11 mouse cellular contexts compared by ENCODE assay signal in genomic region chr12:79502862-79503581, GRCm38 (mm10).
DNase-seq lines count a peak whose midpoint lies in the region; ATAC-seq and TF ChIP-seq lines count a peak whose summit lies in the region.
"Had no signal": no experiment of that assay in that cellular context is flagged by ENCODE, and none has a peak within 500 bp of the region (broad histone marks: within the 10 kb centered on the region; RNA-seq: fewer than 3 reads in every experiment).

No protein-coding gene starts in this region.

- no peaks in the 10 kb centered on the region for H3K79me2 ChIP-seq in heart, adult 2 months (replicated peaks; ENCODE audit: control insufficient read depth, insufficient read depth, low read length)

- H3K27ac ChIP-seq in heart, embryonic 12.5 days (ENCODE audit: poor library complexity, severe bottlenecking) = peak overlapping the region; percentile 19; the same call in 1 of the 2 replicates
- no peak overlapping the region for H3K27ac ChIP-seq in heart, adult 2 months
- peak overlapping the region; percentile 36; the same call in 1 of the 2 replicates for H3K27ac ChIP-seq in left cerebral cortex, adult 2 months
- peak overlapping the region; percentile 96 for H3K27ac ChIP-seq in intestine, embryonic 16.5 days (ENCODE audit: low read length)

- ATAC-seq in heart, embryonic 12.5 days (ENCODE audit: insufficient number of reproducible peaks, low FRiP score) = no peak
- ATAC-seq in intestine, embryonic 16.5 days = peak; percentile 73

- H3K4me2 ChIP-seq in heart, embryonic 12.5 days = no peak overlapping the region
- peak overlapping the region; percentile 3; the same call in 1 of the 2 replicates for H3K4me2 ChIP-seq in intestine, embryonic 16.5 days (ENCODE audit: low read depth, low read length)

- H3K27me3 ChIP-seq in heart, embryonic 12.5 days (replicated peaks) = no peaks in the 10 kb centered on the region
- no peaks in the 10 kb centered on the region for H3K27me3 ChIP-seq in heart, adult 2 months (ENCODE audit: control insufficient read depth, insufficient read depth, low read length)
- no peaks in the 10 kb centered on the region for H3K27me3 ChIP-seq in intestine, embryonic 16.5 days (replicated peaks; ENCODE audit: control insufficient read depth, insufficient read depth, low read length)

- 68% methylated on average over 11 of the region's 11 CpGs for WGBS in heart, embryonic 12.5 days
- 88% methylated on average over 11 of the region's 11 CpGs for WGBS in heart, adult 2 months
- 45% methylated on average over 11 of the region's 11 CpGs for WGBS in intestine, embryonic 16.5 days

- no peak for TF ChIP-seq POLR2A in heart, adult 2 months (IDR thresholded peaks at IDR 0.05; ENCODE audit: insufficient read depth, low read depth, low read length)
- no peak for TF ChIP-seq POLR2A in brain, embryonic 14.5 days (IDR thresholded peaks at IDR 0.05; ENCODE audit: borderline replicate concordance, extremely low read depth, insufficient read depth, insufficient read length, poor library complexity, severe bottlenecking)

- H3K4me1 ChIP-seq in heart, embryonic 12.5 days (replicated peaks) = peaks cover 28% of the 10 kb centered on the region
- H3K4me1 ChIP-seq in heart, adult 2 months (ENCODE audit: control insufficient read depth, insufficient read depth, low read length) = no peaks in the 10 kb centered on the region; the same call in 1 of the 2 replicates
- H3K4me1 ChIP-seq in intestine, embryonic 16.5 days (ENCODE audit: control insufficient read depth, insufficient read depth, low read length) = peaks cover 28% of the 10 kb centered on the region

- no peak overlapping the region for H3K4me3 ChIP-seq in heart, embryonic 12.5 days
- H3K4me3 ChIP-seq in heart, adult 2 months = no peak overlapping the region
- H3K4me3 ChIP-seq in left cerebral cortex, adult 2 months = no peak overlapping the region
- no peak overlapping the region for H3K4me3 ChIP-seq in intestine, embryonic 16.5 days (ENCODE audit: low read length)
- H3K4me3 ChIP-seq: erythroblast, embryonic 14.5 days had no signal

- H3K9me3 ChIP-seq in heart, embryonic 12.5 days (replicated peaks) = no peaks in the 10 kb centered on the region
- H3K9me3 ChIP-seq in intestine, embryonic 16.5 days (ENCODE audit: control insufficient read depth, low read length) = no peaks in the 10 kb centered on the region

- no peak for TF ChIP-seq CTCF in heart, adult 2 months (IDR thresholded peaks at IDR 0.05)
- TF ChIP-seq CTCF in left cerebral cortex, adult 2 months (IDR thresholded peaks at IDR 0.05) = no peak
- no peak for TF ChIP-seq CTCF in brain, embryonic 14.5 days (IDR thresholded peaks at IDR 0.05; ENCODE audit: borderline replicate concordance, extremely low read depth, insufficient read depth, insufficient read length)

- intact Hi-C loops in heart, adult 2 months (cut with DNase I) = no loop called here
- intact Hi-C loops in left cerebral cortex, adult 2 months (cut with DNase I) = no loop called here
- intact Hi-C loops in left cerebral cortex, postnatal 10 days (cut with DNase I) = no loop called here

- TF ChIP-seq EP300 in heart, adult 2 months (IDR thresholded peaks at IDR 0.05; ENCODE audit: insufficient read depth, low read depth, low read length) = no peak

- no peak for DNase-seq in heart, adult 2 months
- DNase-seq in left cerebral cortex, adult 2 months (ENCODE audit: extremely low spot score in 1 of 2, low spot score in 2 of 2) = no peak
- no peak for DNase-seq in left cerebral cortex, postnatal 10 days (ENCODE audit: extremely low spot score in 1 of 2, low spot score in 2 of 2)
- DNase-seq in brain, embryonic 14.5 days (ENCODE audit: low read depth) = peak; percentile 50
- DNase-seq in spleen, postnatal 14 days (ENCODE audit: low spot score in 2 of 2) = no peak
- DNase-seq in retina, embryonic 14.5 days (ENCODE audit: low spot score) = no peak
- DNase-seq: retina, postnatal 1 day; thymus, adult 2 months had no signal

- H3K9ac ChIP-seq in heart, embryonic 12.5 days = no peak overlapping the region
- H3K9ac ChIP-seq in heart, adult 2 months (ENCODE audit: low read depth, low read length) = no peak overlapping the region
- no peak overlapping the region for H3K9ac ChIP-seq in intestine, embryonic 16.5 days (ENCODE audit: low read depth, low read length)

- no peaks in the 10 kb centered on the region for H3K36me3 ChIP-seq in heart, embryonic 12.5 days
- H3K36me3 ChIP-seq in heart, adult 2 months (ENCODE audit: control insufficient read depth, insufficient read depth, low read length) = no peaks in the 10 kb centered on the region
- no peaks in the 10 kb centered on the region for H3K36me3 ChIP-seq in intestine, embryonic 16.5 days (ENCODE audit: control insufficient read depth, insufficient read depth, low read length)
